Mouse (Mus musculus): Measurements from ENCODE around the gene Fam107b. TPM values are rescaled to one million over a fixed set of nuclear protein-coding genes. Genes with fewer than 3 reads are reported as not detected.
"Not testable (repeated sequence)": the region's sequence is repeated elsewhere in the genome, so short reads cannot be mapped to it uniquely, and the experiment has no call there.

Fam107b gene
- polyA plus RNA-seq, 1 experiment from 2014 or later, result 38.1 TPM

GRCm38 (mm10) chr2:3704311-3705162 lies 134.2 kb downstream of the Fam107b start:
- WGBS, result 50% methylated on average over 9 of the region's 9 CpGs
- no peak overlapping the region for H3K4me2 ChIP-seq
- ATAC-seq (ENCODE audit: insufficient number of reproducible peaks, low FRiP score, low TSS enrichment, low read depth), result no peak

GRCm38 (mm10) chr2:3705283-3705682 lies 135.0 kb downstream of the Fam107b start:
- ATAC-seq (ENCODE audit: insufficient number of reproducible peaks, low FRiP score, low TSS enrichment, low read depth); H3K4me1 ChIP-seq; H3K27me3 ChIP-seq; H3K36me3 ChIP-seq; H3K27ac ChIP-seq; H3K4me3 ChIP-seq; H3K9ac ChIP-seq; H3K9me3 ChIP-seq; H3K4me2 ChIP-seq: not testable (repeated sequence)
- 63% methylated on average over 3 of the region's 3 CpGs for WGBS

More at GRCm38 (mm10) chr2:3704311-3705162, 134.2 kb downstream of the Fam107b start:
- no peaks in the 10 kb centered on the region for H3K9me3 ChIP-seq
- no peak overlapping the region for H3K9ac ChIP-seq
- no peaks in the 10 kb centered on the region for H3K36me3 ChIP-seq
- no peak overlapping the region for H3K4me3 ChIP-seq
- H3K27ac ChIP-seq, result no peak overlapping the region
- 0 out of 2 replicates have a peak, but pooled peaks cover 3% of the 10 kb centered on the region for H3K4me1 ChIP-seq
- no peaks in the 10 kb centered on the region for H3K27me3 ChIP-seq

- Histone ChIP-seq H3K4me1 (no peaks in the 10 kb centered on the region), H3K27ac (no peak overlapping the region), H3K4me2 (no peak overlapping the region), H3K4me3 (no peak overlapping the region), H3K27me3 (no peaks in the 10 kb centered on the region), H3K9me3 (no peaks in the 10 kb centered on the region), H3K9ac (no peak overlapping the region), H3K36me3 (no peaks in the 10 kb centered on the region)
- no peak for ATAC-seq (ENCODE audit: insufficient number of reproducible peaks, low FRiP score, low TSS enrichment, low read depth)
- 84% methylated on average over 1 of the region's 1 CpGs for WGBS
Measured at GRCm38 (mm10) chr2:3707236-3707635, 136.9 kb downstream of the Fam107b start.

- H3K27me3 ChIP-seq, result no peaks in the 10 kb centered on the region
- no peak overlapping the region for H3K4me2 ChIP-seq
- H3K4me3 ChIP-seq, result no peak overlapping the region
- H3K4me1 ChIP-seq, result peaks cover 2% of the 10 kb centered on the region; the same call in 1 of the 2 replicates
- no peak for ATAC-seq (ENCODE audit: insufficient number of reproducible peaks, low FRiP score, low TSS enrichment, low read depth)
- H3K27ac ChIP-seq, result no peak overlapping the region
- H3K9ac ChIP-seq, result no peak overlapping the region
- no peaks in the 10 kb centered on the region for H3K36me3 ChIP-seq
- WGBS, result 92% methylated on average over 4 of the region's 4 CpGs
- H3K9me3 ChIP-seq, result no peaks in the 10 kb centered on the region
Measured at GRCm38 (mm10) chr2:3708621-3709020, 138.3 kb downstream of the Fam107b start.

- Histone ChIP-seq H3K9ac (no peak overlapping the region), H3K9me3 (no peaks in the 10 kb centered on the region), H3K36me3 (no peaks in the 10 kb centered on the region), H3K4me2 (no peak overlapping the region), H3K4me3 (no peak overlapping the region), H3K27me3 (no peaks in the 10 kb centered on the region), H3K27ac (no peak overlapping the region), H3K4me1 (peaks cover 7% of the 10 kb centered on the region)
- 89% methylated on average over 2 of the region's 2 CpGs for WGBS
- no peak for ATAC-seq (ENCODE audit: insufficient number of reproducible peaks, low FRiP score, low TSS enrichment, low read depth)
Measured at GRCm38 (mm10) chr2:3709882-3710281, 139.6 kb downstream of the Fam107b start.

GRCm38 (mm10) chr2:3710521-3710920 lies 140.2 kb downstream of the Fam107b start:
- Histone ChIP-seq H3K9me3 (no peaks in the 10 kb centered on the region), H3K4me1 (peaks cover 12% of the 10 kb centered on the region), H3K36me3 (no peaks in the 10 kb centered on the region), H3K4me3 (no peak overlapping the region), H3K9ac (no peak overlapping the region), H3K27me3 (no peaks in the 10 kb centered on the region), H3K4me2 (no peak overlapping the region), H3K27ac (no peak overlapping the region)
- no peak for ATAC-seq (ENCODE audit: insufficient number of reproducible peaks, low FRiP score, low TSS enrichment, low read depth)
- WGBS, result 91% methylated on average over 3 of the region's 3 CpGs

GRCm38 (mm10) chr2:3712369-3713042 lies 142.2 kb downstream of the Fam107b start:
- no peaks in the 10 kb centered on the region for H3K9me3 ChIP-seq
- peak; percentile 42; the same call in 1 of the 2 replicates for ATAC-seq (ENCODE audit: insufficient number of reproducible peaks, low FRiP score, low TSS enrichment, low read depth)

GRCm38 (mm10) chr2:3713212-3713681 lies 143.0 kb downstream of the Fam107b start:
- no peaks in the 10 kb centered on the region for H3K36me3 ChIP-seq
- H3K4me3 ChIP-seq, result peak overlapping the region; percentile 63
- H3K4me1 ChIP-seq, result peaks cover 27% of the 10 kb centered on the region
- under 1% methylated on average over 41 of the region's 41 CpGs for WGBS
- H3K9ac ChIP-seq, result peak overlapping the region; percentile 88
- peak; percentile 80 for ATAC-seq (ENCODE audit: insufficient number of reproducible peaks, low FRiP score, low TSS enrichment, low read depth)
- no peaks in the 10 kb centered on the region for H3K27me3 ChIP-seq
- peak overlapping the region; percentile 86 for H3K27ac ChIP-seq
- no peaks in the 10 kb centered on the region for H3K9me3 ChIP-seq
- peak overlapping the region; percentile 82 for H3K4me2 ChIP-seq

More at GRCm38 (mm10) chr2:3712369-3713042, 142.2 kb downstream of the Fam107b start:
- peak overlapping the region; percentile 86; the same call in 1 of the 2 replicates for H3K27ac ChIP-seq
- H3K4me2 ChIP-seq, result 0 out of 2 replicates have a peak overlapping the region, but pooled peaks have one; percentile 82
- H3K4me3 ChIP-seq, result no peak overlapping the region
- 32% methylated on average over 3 of the region's 3 CpGs for WGBS
- H3K4me1 ChIP-seq, result peaks cover 23% of the 10 kb centered on the region
- H3K27me3 ChIP-seq, result no peaks in the 10 kb centered on the region
- no peaks in the 10 kb centered on the region for H3K36me3 ChIP-seq
- no peak overlapping the region for H3K9ac ChIP-seq

- peak; percentile 58; the same call in 1 of the 2 replicates for ATAC-seq (ENCODE audit: insufficient number of reproducible peaks, low FRiP score, low TSS enrichment, low read depth)
- Histone ChIP-seq H3K4me2 (peak overlapping the region; percentile 82), H3K27ac (peak overlapping the region; percentile 86), H3K4me1 (peaks cover 27% of the 10 kb centered on the region), H3K9me3 (no peaks in the 10 kb centered on the region), H3K9ac (peak overlapping the region; percentile 88), H3K27me3 (no peaks in the 10 kb centered on the region), H3K4me3 (peak overlapping the region; percentile 63), H3K36me3 (no peaks in the 10 kb centered on the region)
- under 1% methylated on average over 38 of the region's 38 CpGs for WGBS
Measured at GRCm38 (mm10) chr2:3713682-3714361, 143.5 kb downstream of the Fam107b start.

GRCm38 (mm10) chr2:3714511-3714910 lies 144.2 kb downstream of the Fam107b start:
- Histone ChIP-seq H3K4me1 (peaks cover 27% of the 10 kb centered on the region), H3K27ac (no peak overlapping the region), H3K4me3 (peak overlapping the region; percentile 63), H3K36me3 (no peaks in the 10 kb centered on the region), H3K27me3 (no peaks in the 10 kb centered on the region), H3K9me3 (no peaks in the 10 kb centered on the region), H3K9ac (peak overlapping the region; percentile 88; the same call in 1 of the 2 replicates), H3K4me2 (peak overlapping the region; percentile 82)
- 28% methylated on average over 1 of the region's 1 CpGs for WGBS
- ATAC-seq (ENCODE audit: insufficient number of reproducible peaks, low FRiP score, low TSS enrichment, low read depth), result no peak

GRCm38 (mm10) chr2:3715424-3715823 lies 145.1 kb downstream of the Fam107b start:
- H3K36me3 ChIP-seq, result no peaks in the 10 kb centered on the region
- 50% methylated on average over 3 of the region's 3 CpGs for WGBS
- 0 out of 2 replicates have a peak overlapping the region, but pooled peaks have one; percentile 8 for H3K4me2 ChIP-seq
- H3K9ac ChIP-seq, result no peak overlapping the region
- no peaks in the 10 kb centered on the region for H3K9me3 ChIP-seq
- ATAC-seq (ENCODE audit: insufficient number of reproducible peaks, low FRiP score, low TSS enrichment, low read depth), result no peak
- H3K4me3 ChIP-seq, result peak overlapping the region; percentile 4; the same call in 1 of the 2 replicates
- H3K27ac ChIP-seq, result no peak overlapping the region
- no peaks in the 10 kb centered on the region for H3K27me3 ChIP-seq
- peaks cover 27% of the 10 kb centered on the region for H3K4me1 ChIP-seq

All from limb, embryonic 15.5 days (tissue).